Mouse (Mus musculus): ENCODE data around the gene Prmt1.

- no peak for TF ChIP-seq POLR2A (IDR thresholded peaks at IDR 0.05; ENCODE audit: borderline replicate concordance, extremely low read depth, insufficient read depth, insufficient read length, poor library complexity, severe bottlenecking)
- TF ChIP-seq CTCF (IDR thresholded peaks at IDR 0.05; ENCODE audit: borderline replicate concordance, extremely low read depth, insufficient read depth, insufficient read length) = no peak
Measured at GRCm38 (mm10) chr7:44973415-44974130, 12.8 kb downstream of the Prmt1 start.
